Mouse (Mus musculus): Measurements from ENCODE around the gene Ncoa3.

Ncoa3 gene

DNA sequence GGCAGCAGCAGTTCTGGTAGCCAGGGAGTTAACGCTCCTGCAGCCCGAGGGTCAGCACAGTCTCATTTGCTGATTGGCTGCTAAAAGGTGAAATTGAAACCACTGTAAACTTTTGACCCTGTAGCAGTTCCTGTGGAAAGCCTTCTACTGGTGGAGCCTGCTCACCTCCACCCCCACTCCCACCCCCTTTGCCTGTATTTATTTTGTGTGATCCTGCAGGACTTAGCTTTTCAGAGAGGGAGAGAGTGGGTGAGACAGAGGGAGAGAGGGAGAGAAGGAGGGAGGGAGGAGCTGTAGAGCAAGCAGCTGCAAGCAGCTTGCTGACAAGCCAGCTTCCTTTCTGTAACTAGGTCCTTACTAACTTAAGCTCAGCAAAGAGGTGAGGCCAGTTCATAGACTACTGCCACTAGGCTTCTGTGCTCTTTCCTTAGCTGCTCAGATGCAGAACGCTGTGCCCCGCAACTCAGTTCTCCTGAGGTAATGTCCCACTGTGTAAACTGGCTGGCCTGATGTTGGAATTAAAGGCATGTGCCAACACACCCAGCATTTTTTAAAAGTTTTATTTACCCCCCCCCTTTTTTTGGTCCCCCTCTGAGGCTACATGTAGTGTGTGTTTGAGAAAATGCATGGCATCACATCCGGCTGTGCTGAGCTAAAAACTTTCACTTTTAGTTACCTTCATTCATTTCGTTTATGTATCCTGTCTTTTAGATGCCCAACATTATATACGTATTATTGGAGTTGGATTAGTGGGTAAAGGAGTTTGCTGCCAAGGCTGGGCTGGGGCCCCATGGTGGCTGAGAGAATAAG is 38.9 kb downstream of the Ncoa3 start:
- no peak for DNase-seq (ENCODE audit: extremely low read depth, low read depth)

DNA sequence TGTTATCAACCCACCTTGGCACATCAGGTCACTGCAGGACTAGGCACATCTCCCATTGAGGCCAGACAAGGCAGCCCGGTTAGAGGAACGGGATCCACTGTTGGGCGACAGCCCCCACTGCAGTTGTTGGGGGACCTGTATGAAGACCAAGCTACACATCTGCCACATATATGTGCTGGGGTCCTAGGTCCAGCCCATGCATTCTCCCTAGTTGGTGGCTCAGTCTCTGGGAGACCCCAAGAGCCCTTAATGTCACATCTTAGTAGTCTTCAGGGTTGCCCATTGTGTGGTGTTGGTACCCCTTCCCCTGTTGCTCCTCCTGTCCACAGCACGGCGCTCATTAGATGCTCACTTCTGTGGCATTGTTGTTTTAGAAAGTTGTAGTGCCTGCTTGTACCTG is 40.2 kb downstream of the Ncoa3 start:
- no peak for DNase-seq (ENCODE audit: extremely low read depth, low read depth)

DNA sequence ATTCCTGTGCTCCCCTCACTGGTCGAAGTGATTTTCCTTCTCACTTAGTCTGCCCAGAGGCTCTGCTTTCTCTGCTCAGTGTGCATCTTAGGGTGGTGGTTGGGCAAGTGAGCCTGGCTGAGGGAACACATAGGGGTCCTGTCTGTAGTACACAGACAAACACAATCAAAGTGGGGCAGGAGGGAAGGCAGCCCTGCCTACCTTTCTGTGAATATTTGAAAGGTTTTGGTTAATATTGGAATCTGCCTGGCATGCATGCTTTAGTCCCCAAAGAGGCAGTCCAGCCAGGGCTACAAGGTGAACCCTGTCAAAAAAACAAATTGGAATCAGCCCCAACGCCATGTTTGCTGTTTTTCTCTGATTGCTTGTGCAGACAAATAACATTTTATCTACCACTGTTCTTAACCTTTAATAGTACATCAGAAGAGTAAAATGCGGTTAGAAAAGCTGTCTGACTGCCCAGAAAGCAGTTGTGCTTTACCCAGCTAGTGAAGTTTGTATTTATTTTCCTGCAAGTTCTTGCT is 42.6 kb downstream of the Ncoa3 start:
- DNase-seq (ENCODE audit: extremely low read depth, low read depth): no peak

DNA sequence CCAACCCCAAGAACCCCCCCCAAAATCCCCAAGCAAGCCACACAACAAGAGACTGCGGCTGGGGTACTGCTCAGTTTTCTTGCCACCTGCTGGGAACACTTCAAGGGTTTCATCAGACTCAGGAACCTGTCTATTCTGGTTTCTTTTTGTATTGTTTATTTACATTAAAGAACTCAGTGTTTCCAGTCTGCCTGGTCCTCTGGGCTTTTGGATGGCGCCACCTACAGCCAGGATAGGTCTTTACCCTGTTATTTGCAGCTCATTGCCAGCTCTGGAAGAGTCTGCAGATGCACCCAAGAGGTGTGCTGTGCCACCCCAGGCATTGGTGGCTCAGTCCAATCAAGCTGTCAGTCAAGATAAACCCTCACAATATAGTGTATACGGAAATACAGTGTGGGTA is 43.3 kb downstream of the Ncoa3 start:
- no peak for DNase-seq (ENCODE audit: extremely low read depth, low read depth)

DNA sequence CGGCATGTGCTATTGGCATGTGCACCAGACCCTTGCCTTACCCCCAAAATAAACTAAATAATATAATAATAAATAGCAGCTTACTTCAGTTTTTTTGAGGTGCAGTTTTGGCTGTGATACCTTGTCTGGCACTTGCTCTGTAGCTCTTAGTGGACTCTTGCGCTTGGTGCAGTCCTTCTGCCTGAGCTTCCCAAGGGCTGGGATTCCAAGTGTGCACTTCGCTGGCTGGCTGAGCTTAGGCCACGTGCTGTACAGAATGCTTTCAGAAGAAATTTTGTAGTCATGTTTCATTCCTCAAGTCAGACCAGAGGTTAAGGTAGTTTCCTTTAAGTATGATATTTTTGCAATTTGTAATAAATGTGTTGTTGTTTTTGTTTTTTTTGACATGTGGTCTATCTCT is 47.2 kb downstream of the Ncoa3 start:
- no peak for DNase-seq (ENCODE audit: extremely low read depth, low read depth)

DNA sequence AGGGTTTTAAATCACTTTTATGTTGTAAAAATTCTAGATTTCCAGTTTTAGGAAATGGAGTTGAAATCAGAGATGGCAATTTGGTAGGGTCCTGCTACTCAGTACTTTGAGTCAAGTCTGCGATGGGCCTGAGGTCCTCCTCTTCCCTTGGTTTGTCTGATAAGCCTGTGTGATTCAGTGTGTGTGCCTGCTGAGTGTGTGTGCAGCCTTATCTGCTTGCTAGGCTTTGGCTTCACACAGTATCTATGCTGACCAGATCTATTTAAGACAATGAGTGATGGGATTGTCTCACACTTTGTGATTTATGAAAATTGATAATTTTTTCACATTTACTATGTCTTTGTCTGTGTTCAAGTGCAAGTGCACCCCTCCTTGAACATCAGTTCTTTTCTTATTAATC is 50.1 kb downstream of the Ncoa3 start:
- DNase-seq (ENCODE audit: extremely low read depth, low read depth): no peak

DNA sequence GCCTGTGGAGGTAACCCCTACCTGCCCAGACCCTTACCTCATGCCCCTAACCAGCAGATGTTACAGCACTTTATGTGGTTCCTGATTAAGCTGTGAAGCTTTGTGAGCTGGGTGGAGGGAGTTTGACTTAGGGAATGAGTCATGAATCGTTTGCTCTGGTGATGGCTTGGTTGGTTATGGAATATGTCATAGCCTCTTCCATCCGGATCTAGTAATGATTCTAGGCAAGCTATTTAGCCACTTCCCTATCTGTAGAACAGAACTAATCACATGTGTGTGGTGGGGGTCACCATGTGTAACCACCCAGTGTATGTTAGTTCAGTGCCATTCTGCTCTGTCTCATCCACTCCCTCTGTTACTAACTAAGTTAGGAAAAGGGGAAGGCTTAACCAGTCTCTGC is 52.6 kb downstream of the Ncoa3 start:
- DNase-seq (ENCODE audit: extremely low read depth, low read depth): no peak

DNA sequence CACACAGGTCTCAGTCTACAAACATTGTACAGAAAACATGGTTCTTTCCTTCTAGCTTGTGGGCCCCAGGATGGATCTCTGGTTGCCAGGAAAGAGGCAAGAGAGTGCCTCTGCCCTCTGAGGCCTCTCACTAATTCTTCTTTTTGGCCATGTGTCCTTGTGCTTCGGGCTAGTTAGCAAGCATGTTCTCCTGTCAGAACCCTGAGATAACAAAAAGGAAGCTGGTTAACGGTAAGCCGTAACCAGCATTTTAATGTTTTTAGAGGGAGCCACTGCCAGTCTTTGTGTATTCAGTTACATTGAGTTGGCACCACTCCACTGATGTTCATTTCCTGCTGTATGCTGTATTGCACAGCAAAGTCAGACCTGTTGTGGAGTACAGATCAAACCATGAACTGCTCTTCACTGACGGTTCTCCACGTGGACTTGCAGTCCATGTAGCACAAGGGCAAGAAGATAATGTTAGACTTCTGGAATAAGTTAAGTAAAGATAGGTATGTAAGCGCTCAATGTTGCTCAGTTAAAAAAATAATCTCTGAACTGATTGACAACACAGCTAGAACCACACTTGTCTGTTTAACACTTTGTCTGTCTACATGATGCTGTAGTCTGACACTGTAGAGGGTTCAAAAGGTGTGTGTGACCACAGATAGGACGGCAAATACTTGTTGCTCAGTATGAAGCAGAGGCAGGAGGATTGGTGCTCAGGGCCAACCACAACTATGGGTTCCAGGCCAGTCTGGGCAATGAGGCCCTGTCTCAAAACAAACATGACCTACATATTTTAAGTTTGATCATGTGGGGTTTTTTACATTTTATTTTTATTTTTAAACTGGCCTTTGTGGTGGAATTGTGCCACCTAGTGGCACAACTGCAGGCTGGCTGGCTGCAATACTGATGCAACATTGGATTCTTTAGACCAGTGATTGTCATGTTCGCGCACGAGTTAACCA is 53.4 kb downstream of the Ncoa3 start:
- DNase-seq (ENCODE audit: extremely low read depth, low read depth): no peak

DNA sequence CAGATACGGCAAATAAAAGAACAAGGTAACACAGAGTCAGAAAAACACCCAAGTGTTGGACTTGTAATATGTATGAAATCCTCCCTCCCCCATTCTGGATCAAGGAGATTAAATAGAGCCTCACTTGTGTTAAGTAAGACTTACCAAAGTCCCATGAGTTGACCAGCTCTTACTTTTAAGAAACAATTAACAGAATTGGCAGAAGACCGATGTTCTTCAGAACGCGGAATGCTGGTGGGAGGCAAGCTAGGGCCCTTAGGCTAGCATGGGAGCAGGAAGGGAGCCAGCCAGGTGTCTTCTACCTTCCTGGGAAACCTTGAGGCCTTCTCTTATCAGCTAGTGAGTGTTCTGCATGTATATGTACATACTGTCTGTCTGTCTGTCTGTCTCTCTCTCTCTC is 55.5 kb downstream of the Ncoa3 start:
- no peak for DNase-seq (ENCODE audit: extremely low read depth, low read depth)

DNA sequence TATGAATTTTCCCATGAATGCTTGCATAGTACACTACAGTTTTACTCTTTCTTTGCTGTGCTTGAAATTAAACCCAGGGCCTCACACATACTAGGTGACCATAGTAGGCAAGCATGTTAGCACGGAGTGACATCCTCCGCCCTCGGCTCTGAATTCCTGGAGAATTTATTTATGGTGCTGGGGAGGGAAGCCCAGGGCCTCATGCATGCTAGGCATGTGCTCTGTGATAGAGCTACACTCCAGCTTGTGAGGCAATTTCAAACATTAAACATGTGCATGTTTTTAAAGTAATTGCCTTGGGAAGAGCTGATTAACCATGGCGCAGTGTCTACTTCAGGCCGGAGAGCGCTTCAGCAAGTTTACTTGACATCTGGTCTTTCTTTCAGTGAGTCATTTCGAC is 56.4 kb downstream of the Ncoa3 start:
- no peak for DNase-seq (ENCODE audit: extremely low read depth, low read depth)

DNA sequence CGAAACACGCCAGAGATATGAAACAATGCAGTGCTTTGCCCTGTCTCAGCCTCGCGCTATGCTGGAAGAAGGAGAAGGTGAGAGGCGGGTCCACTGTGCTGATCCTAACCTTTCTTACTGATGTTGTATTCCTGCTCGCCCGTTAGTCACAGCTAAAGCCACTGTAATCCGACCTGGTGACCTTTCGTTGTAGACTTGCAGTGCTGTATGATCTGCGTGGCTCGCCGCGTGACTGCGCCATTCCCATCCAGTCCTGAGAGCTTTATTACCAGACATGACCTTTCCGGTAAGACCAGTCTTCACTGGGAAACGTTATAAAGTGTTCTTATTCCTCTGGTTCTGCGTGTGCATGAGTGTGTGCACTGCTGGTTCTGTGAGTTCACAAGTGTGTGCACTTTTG is 59.0 kb downstream of the Ncoa3 start:
- no peak for DNase-seq (ENCODE audit: extremely low read depth, low read depth)

DNA sequence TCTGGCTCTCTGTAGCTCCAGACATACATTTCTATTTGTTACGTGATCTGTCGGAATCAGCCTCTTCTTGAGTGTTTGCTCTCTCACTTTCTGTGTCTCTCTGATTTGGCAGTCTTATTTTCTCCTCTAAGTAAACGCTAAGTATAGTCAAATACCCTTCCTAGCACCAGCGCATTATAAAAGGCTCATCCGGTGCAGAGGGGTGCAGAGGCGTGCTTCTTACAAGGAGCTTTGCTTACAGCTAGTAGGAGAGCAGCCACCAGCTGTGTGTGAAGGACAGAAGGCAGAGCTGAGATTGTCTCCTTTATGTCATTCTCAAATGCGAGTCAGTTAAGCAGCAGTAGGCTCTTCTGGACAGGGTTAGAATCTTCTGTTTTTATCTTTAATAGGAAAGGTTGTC is 59.5 kb downstream of the Ncoa3 start:
- DNase-seq (ENCODE audit: extremely low read depth, low read depth): no peak

DNA sequence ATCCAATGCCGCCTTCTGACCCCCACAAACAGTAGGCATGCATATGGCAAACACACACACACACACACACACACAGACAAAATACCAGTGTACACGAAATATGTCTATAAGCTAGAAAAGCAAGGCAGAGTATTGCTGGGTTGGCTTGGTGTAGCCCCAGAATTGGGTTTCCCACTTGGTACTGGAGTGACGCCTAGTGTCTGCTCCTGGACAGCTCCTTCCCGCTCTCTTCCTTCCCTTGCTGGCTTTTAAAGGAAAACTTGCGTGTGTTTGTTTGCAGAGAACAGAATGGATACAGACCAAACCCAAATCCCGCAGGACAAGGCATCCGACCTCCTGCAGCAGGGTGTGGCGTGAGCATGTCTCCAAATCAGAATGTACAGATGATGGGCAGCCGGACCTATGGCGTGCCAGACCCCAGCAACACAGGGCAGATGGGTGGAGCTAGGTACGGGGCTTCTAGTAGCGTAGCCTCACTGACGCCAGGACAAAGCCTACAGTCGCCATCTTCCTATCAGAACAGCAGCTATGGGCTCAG is 61.6 kb downstream of the Ncoa3 start:
- no peak for DNase-seq (ENCODE audit: extremely low read depth, low read depth)

DNA sequence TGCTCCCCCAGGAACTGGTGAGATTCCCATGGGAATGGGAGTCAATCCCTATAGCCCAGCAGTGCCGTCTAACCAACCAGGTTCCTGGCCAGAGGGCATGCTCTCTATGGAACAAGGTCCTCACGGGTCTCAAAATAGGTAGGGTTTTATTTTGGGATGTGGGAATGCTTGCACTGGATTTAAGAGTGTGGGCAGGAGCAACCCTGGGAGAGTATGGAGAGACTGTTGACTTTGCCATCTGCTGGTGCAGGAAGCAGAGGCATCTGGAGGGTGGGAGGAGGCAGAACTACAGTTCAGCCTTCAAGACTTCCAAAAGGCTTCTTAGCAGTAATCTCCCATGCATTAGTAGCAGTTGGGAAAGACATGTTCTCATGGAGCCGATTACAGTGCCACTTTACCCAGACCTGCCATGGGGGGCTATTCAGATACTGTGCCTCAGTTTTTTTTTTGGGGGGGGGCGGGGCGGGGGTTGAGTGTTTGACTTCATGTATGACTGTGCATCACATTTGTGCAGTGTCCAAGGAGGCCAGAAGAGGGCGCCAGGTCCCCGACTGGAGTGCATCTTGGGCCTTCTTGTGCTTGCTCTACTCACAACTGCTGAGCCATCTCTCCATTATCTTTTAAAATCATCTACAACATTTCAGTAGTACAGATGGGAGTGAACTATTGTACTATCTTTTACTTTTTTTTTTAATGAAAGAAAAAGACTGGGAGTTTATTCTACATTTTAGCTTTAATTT is 67.4 kb downstream of the Ncoa3 start:
- no peak for DNase-seq (ENCODE audit: extremely low read depth, low read depth)

DNA sequence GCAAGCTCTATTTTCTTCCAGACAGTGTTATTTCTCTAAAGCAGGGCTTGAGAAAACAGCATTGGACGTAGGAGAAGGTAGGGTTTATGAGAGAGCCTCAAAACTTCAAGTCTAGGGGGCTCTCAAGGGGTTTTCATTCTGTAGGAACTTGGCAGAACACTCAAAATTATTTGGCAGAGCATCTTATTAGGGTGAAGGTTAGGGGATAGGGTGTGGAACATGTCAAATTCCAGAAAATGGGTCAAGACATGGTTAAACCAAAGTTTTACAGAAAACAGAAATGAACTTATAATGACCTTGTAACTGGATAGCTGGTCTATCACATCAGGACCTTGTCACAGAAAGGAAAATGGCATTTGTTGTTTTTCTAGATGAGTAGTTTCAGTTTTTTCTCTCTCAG is 69.6 kb downstream of the Ncoa3 start:
- DNase-seq (ENCODE audit: extremely low read depth, low read depth): no peak

DNA sequence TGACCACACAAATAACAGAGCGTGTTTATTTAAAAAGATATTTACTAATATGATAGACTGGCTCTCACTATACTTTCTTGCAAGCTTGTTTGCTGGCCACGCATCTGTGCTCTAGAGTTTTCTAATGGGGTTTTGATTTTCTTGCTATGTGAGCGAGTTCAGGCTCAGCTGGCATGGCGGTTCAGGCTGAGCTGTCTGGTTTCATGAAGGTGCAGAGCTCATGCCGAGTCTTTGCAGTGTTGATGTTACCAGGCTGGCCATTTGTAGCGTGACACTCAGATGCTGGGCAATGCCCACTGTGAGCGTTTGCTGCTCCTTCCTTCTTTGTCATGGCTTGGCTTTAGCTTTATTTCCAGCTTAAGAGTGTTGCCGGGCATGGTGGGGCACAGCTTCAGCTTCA is 70.0 kb downstream of the Ncoa3 start:
- no peak for DNase-seq (ENCODE audit: extremely low read depth, low read depth)

DNA sequence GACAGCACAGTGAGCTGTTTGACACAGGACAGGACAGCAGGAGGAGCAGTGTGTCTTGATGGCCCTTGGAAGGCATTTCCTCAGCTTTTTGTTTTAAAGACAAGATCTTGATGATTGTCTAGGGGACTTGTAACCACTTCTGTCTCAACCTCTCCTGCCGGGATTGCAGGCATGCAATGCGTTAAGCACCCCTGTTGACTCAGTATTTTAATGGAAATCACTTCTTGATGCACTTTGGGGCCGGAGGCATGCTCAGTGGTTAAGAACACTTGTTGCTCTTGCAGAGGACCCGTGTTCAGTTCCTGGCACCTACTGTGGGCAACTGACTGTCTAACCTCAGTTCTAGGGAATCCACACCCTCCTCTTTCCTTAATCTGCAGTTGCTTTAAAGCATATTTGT is 74.0 kb downstream of the Ncoa3 start:
- no peak for DNase-seq (ENCODE audit: extremely low read depth, low read depth)

DNA sequence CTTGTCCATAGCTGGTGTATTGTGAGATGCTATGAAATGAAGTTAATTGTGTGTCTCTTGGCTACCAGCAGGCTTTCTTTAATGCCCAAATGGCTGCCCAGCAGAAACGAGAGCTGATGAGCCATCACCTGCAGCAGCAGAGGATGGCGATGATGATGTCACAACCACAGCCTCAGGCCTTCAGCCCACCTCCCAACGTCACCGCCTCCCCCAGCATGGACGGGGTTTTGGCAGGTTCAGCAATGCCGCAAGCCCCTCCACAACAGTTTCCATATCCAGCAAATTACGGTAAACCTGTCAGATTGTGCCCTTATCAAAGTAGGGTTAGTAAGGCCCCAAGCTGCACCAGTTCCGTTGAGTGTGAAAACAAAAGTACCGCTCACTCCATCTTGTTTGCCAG is 75.8 kb downstream of the Ncoa3 start:
- no peak for DNase-seq (ENCODE audit: extremely low read depth, low read depth)

DNA sequence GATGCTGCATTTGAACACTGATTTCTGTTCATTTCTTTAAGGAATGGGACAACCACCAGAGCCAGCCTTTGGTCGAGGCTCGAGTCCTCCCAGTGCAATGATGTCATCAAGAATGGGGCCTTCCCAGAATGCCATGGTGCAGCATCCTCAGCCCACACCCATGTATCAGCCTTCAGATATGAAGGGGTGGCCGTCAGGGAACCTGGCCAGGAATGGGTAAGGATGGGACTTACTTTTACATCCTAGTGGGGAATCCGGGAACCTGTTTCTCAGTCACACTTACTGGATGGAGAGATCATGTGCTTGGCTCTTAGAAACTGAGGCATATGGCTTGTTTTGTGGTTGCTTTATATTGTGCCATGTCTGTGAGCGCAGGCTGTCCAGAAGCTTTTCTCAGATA is 76.7 kb downstream of the Ncoa3 start:
- DNase-seq (ENCODE audit: extremely low read depth, low read depth): no peak

DNA sequence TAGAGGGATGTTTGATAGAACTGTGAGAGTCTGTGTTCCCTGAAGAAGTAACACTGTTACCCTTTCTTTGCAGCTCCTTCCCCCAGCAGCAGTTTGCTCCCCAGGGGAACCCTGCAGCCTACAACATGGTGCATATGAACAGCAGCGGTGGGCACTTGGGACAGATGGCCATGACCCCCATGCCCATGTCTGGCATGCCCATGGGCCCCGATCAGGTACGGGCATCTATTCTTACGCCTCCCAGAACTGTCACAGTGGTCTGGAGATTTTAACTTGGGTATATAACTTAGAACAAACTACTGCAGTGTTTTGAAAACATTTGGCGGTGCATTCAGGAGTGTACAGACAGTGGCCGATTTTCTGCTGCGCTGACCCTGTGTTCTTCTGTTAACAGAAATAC is 77.3 kb downstream of the Ncoa3 start:
- DNase-seq (ENCODE audit: extremely low read depth, low read depth): no peak

DNA sequence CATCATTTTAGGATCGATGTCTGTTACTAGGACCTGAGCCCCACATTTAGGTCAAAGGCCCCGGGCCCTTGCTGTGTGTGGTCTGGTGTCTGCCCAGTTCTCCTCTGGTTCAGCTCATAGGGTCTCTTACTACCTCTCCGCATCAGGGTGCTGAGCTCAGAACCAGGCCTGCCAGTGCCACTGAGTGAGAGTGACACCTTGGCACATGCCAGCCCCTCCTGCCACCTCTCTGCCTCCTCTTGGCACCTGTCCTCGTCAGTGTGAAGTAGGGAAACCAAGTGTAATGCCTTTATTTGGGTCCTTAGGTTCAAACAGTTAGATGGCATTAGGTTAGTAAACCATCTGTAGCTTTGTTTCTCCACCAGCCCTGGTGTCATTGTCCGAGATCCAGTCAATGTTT is 79.0 kb downstream of the Ncoa3 start:
- no peak for DNase-seq (ENCODE audit: extremely low read depth, low read depth)

Measured in MEL-GATA-1-ER (cell line).